Mouse (Mus musculus) effector memory CD4-positive, alpha-beta T cell, adult 7 months (primary cell): Measurements from ENCODE around the gene Olfr1033. TPM values are rescaled to one million over a fixed set of nuclear protein-coding genes. Genes with fewer than 3 reads are reported as not detected.

ENCODE experiments used
- polyA plus RNA-seq: library from polyadenylated mRNA; unstranded; fragments of 100-300 nt; shearing (Covaris generic); gene quantifications from one replicate; pipeline ENCODE4 v1.2.1, GENCODE M21; 2017

The Olfr1033 gene
- polyA plus RNA-seq = 18.8 TPM

GRCm38 (mm10) chr2:86020406-86020805 lies at the start of gene Olfr1033:
Gene Olfr1033 (plus strand): TSS chr2:86020633.

DNA sequence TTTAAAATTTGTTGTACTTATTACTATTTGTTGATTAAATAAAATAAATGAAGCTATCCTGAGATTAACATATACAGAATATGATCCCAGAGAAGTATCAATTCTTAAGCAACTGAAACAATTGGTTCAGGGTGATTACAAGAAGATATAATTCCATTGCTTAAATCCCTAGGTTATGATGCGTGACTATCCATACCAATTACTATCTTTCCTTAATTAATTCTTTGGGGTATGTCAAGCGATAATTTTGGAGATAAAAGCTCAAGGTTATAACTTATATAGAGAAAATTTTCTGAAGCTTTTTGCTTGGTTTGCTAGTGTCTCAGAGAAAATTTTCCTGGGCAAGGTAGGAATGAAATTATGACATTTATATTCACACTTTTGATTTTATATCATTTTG lies 46.8 kb upstream of the Olfr1033 start, which contains the start of gene Olfr1029:
TSS of gene Olfr1029 (plus strand) at position 301 of the 400 bp plus-strand sequence.

DNA sequence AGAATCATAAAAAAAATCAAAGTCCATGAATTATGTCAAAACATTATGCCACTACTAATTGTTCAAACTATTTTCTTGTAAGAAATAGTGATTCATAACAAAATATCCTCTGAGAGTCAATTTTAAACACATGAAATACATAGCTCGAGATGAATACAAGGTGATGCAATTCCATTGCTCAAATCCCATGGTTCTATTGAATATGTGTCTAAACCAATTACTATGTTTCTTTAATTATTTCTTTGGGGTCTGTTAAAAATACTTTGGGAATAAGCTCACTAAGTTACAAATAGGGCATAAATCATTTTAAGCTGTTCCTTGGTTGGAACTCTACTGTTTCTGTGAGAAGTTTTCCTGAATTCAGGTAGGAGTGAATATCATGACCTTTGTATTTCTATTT lies 41.5 kb upstream of the Olfr1033 start, which contains the start of gene Olfr1030:
TSS of gene Olfr1030 (plus strand) at position 301 of the 400 bp plus-strand sequence.

DNA sequence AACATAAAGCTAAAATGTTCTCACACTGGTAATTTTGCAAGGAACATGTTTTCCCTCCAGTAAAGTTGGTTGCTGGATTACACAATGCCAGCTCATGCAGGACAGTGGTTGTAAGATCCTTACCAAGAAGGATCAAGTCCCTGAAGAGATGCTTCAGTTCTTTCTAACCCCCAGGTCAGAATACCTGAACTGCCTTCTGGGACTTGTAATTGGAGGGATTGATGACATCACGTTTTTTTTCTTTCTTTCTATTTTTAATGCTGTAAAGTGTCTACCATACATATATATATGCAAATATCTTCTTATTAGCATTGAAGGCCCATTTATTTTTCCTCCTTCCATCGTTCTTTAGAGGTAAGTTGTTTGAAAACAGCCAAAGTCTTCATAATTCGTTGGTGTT lies 30.4 kb upstream of the Olfr1033 start, which contains the start of gene Olfr1031:
TSS of gene Olfr1031 (plus strand) at position 301 of the 400 bp plus-strand sequence.

GRCm38 (mm10) chr2:86005240-86005639 lies 15.2 kb upstream of the Olfr1033 start, which contains the start of gene Olfr1032:
Gene Olfr1032 (plus strand): TSS chr2:86005540.

GRCm38 (mm10) chr2:86045561-86045960 lies 25.1 kb downstream of the Olfr1033 start, which contains the start of gene Olfr1034:
Gene Olfr1034 (plus strand): TSS chr2:86045861.

GRCm38 (mm10) chr2:86073692-86074091 lies 53.3 kb downstream of the Olfr1033 start, which contains the start of gene Olfr1036:
Gene Olfr1036 (plus strand): TSS chr2:86073992.

DNA sequence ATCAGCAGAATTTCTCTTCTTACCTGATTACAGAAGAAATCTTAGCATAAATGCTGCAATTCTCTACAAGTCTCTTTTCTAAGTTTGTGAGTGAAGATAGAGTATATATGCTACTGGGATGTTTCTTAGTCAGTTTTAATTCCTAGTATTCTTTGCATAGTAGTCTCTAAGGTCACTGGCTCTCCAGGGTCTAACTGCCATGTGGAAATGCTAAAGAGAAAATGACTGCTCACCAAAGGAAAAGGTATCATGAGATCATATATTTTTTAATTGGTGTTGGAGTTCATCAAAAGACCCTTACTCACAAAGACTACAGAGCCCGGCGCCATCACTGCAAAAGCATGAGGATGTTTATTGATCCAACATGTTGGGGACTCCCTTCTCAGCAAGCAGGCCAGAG lies 66.9 kb downstream of the Olfr1033 start, which contains the start of gene Olfr1037:
TSS of gene Olfr1037 (minus strand) at position 101 of the 400 bp plus-strand sequence.

Other genes with a start within 250 kb of the Olfr1033 start
- gene Olfr1014, start 247.9 kb upstream of the Olfr1033 start, polyA plus RNA-seq = 0.21 TPM
- gene Olfr1015, start 238.6 kb upstream of the Olfr1033 start, polyA plus RNA-seq = 0.51 TPM
- gene Olfr1016, start 218.1 kb upstream of the Olfr1033 start, polyA plus RNA-seq = 1.2 TPM
- not detected for gene Olfr1018, start 202.2 kb upstream of the Olfr1033 start, polyA plus RNA-seq
- not detected for gene Olfr1019, start 175.2 kb upstream of the Olfr1033 start, polyA plus RNA-seq
- not detected for gene Olfr1020, start 173.6 kb upstream of the Olfr1033 start, polyA plus RNA-seq
- not detected for gene Olfr1022, start 152.0 kb upstream of the Olfr1033 start, polyA plus RNA-seq
- gene Olfr1023, start 135.0 kb upstream of the Olfr1033 start, polyA plus RNA-seq = not detected
- not detected for gene Olfr1024, start 115.6 kb upstream of the Olfr1033 start, polyA plus RNA-seq
- not detected for gene Olfr1025-ps1, start 105.4 kb upstream of the Olfr1033 start, polyA plus RNA-seq
- not detected for gene Olfr1026, start 99.1 kb upstream of the Olfr1033 start, polyA plus RNA-seq
- gene Olfr1028, start 70.2 kb upstream of the Olfr1033 start, polyA plus RNA-seq = not detected
- gene Olfr1029, start 46.7 kb upstream of the Olfr1033 start, polyA plus RNA-seq = not detected
- gene Olfr1030, start 41.4 kb upstream of the Olfr1033 start, polyA plus RNA-seq = 0.11 TPM
- gene Olfr1031, start 30.3 kb upstream of the Olfr1033 start, polyA plus RNA-seq = not detected
- gene Olfr1032, start 15.1 kb upstream of the Olfr1033 start, polyA plus RNA-seq = not detected
- gene Olfr1034, start 25.2 kb downstream of the Olfr1033 start, polyA plus RNA-seq = not detected
- not detected for gene Olfr1036, start 53.4 kb downstream of the Olfr1033 start, polyA plus RNA-seq
- gene Olfr1037, start 66.8 kb downstream of the Olfr1033 start, polyA plus RNA-seq = not detected
- not detected for gene Olfr1039, start 115.3 kb downstream of the Olfr1033 start, polyA plus RNA-seq
- gene Olfr1040, start 126.1 kb downstream of the Olfr1033 start, polyA plus RNA-seq = not detected
- 0.29 TPM for gene Olfr1042, start 141.2 kb downstream of the Olfr1033 start, polyA plus RNA-seq
- gene Olfr1043, start 146.9 kb downstream of the Olfr1033 start, polyA plus RNA-seq = not detected
- 0.45 TPM for gene Olfr1044, start 157.2 kb downstream of the Olfr1033 start, polyA plus RNA-seq
- 0.38 TPM for gene Olfr52, start 165.1 kb downstream of the Olfr1033 start, polyA plus RNA-seq
- gene Olfr1045, start 182.4 kb downstream of the Olfr1033 start, polyA plus RNA-seq = not detected
- gene Olfr1046, start 198.7 kb downstream of the Olfr1033 start, polyA plus RNA-seq = not detected
- gene Olfr1047, start 210.8 kb downstream of the Olfr1033 start, polyA plus RNA-seq = not detected
- gene Olfr1048, start 219.7 kb downstream of the Olfr1033 start, polyA plus RNA-seq = not detected
- gene Olfr1049, start 237.7 kb downstream of the Olfr1033 start, polyA plus RNA-seq = not detected